Mouse (Mus musculus) kidney, postnatal 10 days (tissue): ENCODE data around the gene Krtap1-3.
"Not testable (repeated sequence)": the region's sequence is repeated elsewhere in the genome, so short reads cannot be mapped to it uniquely, and the experiment has no call there.

Experiments
- DNase-seq: peaks from one replicate; pipeline ENCODE4 v3.0.0; 2021; ENCODE audit warnings: mixed read lengths

Krtap1-3 gene

DNA sequence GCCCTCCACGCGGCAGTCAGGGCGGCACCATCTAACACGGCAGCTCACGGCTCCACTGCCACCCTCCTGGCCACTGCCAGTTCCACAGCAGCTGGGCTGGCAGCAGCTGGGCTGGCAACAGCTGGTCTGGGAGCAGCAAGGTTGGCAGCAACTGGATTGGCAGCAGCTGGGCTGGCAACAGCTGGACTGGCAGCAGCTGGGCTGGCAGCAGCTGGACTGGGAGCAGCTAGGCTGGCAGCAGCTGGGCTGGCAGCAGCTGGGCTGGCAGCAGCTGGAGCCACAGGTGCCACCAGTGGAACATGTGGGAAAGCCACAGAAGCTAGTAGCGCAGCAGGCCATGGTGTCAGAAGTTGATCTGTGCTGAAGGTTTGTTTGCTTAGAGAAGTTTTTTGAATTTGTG, at the start of gene Krtap1-3:
Gene Krtap1-3 (minus strand): TSS at position 359 of the 400 bp plus-strand sequence.
- no peak for DNase-seq

- DNase-seq: no peak
Observed at GRCm38 (mm10) chr11:99640926-99641325, 49.8 kb upstream of the Krtap1-3 start.

GRCm38 (mm10) chr11:99637086-99637485, 45.9 kb upstream of the Krtap1-3 start:
- no peak for DNase-seq

GRCm38 (mm10) chr11:99634653-99635134, 43.6 kb upstream of the Krtap1-3 start, which contains the start of gene Krtap4-2:
TSS of gene Krtap4-2 (minus strand) at chr11:99635084.
- no peak for DNase-seq

DNA sequence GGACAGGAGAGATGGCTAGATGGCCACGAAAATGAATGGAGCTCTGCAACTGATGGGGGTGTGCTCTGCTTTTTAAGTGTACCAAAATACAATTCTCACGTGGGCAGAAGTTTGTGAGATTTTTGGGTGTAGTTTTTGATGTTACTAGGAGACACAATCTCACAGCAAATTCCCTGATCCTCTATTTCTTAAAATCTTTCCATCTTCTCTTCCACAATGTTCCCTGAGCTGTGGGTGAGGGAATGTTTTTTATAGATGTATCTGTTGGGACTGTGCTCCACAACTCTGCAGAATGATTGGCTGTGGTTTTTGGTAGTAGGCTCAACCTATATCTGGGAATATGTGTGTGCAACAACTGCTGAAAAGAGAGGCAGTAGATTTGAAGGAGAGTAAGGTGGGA, 42.2 kb upstream of the Krtap1-3 start:
- no peak for DNase-seq

- DNase-seq: no peak
Observed at GRCm38 (mm10) chr11:99630890-99631289, 39.8 kb upstream of the Krtap1-3 start.

DNA sequence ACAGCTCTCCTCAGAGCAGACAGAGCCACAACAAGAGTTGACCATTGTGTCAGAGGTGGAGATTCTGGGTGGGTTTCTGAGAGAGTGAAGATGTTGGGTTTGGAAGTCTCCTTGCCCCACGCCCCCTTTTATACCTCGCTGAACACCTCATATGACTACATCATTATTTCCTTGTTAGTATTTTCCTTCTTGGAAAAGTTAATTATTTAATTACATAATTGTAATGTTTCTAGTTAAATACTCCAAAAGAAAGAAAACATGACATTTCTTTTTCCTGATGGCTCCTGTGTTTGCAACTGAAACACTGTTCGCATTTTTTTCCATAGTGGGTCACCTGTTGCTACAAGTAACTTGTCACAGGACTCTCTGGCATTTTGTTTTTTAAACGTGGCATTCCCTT, 37.0 kb upstream of the Krtap1-3 start, which contains the start of gene Krtap4-1:
Gene Krtap4-1 (minus strand): TSS at position 101 of the 400 bp plus-strand sequence.
- DNase-seq: no peak

DNA sequence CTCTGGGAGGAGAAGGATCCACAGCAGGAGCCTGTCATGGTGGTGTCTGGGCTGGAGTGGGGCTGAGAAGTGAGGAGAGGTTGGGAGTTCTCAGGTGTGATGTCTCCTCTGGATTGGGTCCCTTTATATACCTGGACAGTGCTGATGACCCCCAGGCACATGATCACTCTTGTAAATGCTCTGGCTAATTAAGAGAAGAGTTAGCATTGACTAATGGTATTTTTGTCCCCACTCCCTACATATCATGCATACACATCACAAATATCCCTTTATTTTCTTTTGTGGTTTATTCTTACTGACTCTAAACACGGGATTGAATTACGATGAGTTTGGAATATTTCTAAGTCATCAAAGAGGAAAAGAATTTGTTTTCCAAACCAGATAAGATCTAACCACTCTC, 29.2 kb upstream of the Krtap1-3 start, which contains the start of gene Gm11562:
Gene Gm11562 (minus strand): TSS at position 101 of the 400 bp plus-strand sequence.
- DNase-seq: no peak

DNA sequence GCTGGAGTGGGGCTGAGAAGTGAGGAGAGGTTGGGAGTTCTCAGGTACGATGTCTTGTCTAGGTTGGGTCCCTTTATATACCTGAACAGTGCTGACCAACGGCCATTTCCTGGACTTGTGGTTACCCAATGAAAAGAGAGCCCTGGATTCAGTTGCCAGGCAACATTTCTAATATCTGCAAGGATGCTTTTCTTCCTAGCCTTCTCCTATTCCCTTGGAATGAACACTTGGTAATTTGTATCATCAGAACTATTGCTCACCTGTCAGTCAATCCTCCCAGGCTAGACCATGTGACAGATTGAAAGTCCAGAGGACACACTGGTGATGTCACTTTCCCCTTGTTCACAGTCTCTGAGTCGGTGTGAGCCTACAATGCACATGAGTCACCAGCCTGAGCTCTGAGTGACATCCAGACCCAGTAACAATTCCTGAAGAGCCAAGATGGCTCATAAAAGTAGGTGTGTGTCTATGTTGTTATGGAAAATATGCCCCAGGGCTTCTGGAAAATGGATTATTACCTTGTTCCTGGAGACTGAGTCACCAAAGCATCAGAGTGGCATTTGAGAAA, 23.7 kb upstream of the Krtap1-3 start, which contains the start of gene Krtap2-4:
Gene Krtap2-4 (minus strand): TSS at position 51 of the 568 bp plus-strand sequence.
- DNase-seq: no peak

GRCm38 (mm10) chr11:99610089-99610488, 18.9 kb upstream of the Krtap1-3 start, which contains the start of gene Gm11937:
TSS of gene Gm11937 (minus strand) at chr11:99610189.
- not testable (repeated sequence) for DNase-seq

GRCm38 (mm10) chr11:99609126-99609525, 18.0 kb upstream of the Krtap1-3 start:
- DNase-seq: no peak

- not testable (repeated sequence) for DNase-seq
Observed at GRCm38 (mm10) chr11:99603208-99603607, 12.1 kb upstream of the Krtap1-3 start, which contains the start of gene Gm11938. TSS of gene Gm11938 (minus strand) at chr11:99603308.

DNA sequence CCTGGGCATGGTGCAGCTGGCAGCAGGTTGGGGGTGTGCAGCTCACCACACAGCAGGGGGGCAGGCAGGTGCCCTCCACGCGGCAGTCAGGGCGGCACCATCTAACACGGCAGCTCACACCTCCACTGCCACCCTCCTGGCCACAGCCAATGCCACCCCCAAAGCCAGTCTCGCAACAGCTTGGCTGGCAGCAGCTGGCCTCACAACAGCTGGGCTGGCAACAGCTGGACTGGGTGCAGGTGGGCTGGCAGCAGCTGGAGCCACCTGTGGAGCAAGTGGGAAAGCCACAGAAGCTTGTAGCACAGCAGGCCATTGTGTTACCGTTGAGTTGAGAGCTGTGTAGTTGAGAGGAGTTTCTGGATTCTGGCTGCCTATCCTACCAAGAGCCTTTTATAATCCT, 6.6 kb upstream of the Krtap1-3 start, which contains the start of gene Krtap9-3:
Gene Krtap9-3 (minus strand): TSS at position 364 of the 400 bp plus-strand sequence.
- DNase-seq: not testable (repeated sequence)

DNA sequence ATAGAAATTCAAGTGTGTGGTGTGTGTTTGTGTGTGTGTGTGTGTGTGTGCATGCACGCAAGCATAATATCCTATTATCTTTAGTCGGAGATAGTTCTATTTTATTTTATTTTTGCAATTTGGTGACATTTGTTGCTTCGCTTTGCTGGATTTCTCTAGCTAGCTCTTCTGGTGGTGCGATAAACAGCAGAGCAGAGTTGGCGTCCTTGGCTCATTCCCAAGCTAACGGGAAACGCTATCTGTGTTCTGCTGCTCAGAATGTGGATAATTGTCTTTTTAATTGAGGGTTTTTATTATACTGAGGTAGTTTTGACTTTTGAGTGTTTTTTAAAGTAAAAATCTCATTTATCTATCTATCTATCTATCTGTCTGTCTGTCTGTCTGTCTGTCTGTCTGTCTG, 6.0 kb downstream of the Krtap1-3 start:
- DNase-seq: no peak

- no peak for DNase-seq
Observed at GRCm38 (mm10) chr11:99583245-99583704, 7.9 kb downstream of the Krtap1-3 start, which contains the start of gene Krtap1-4. TSS of gene Krtap1-4 (minus strand) at chr11:99583654.

- no peak for DNase-seq
Observed at GRCm38 (mm10) chr11:99581564-99581963, 9.6 kb downstream of the Krtap1-3 start.

- no peak for DNase-seq
Observed at GRCm38 (mm10) chr11:99581051-99581450, 10.1 kb downstream of the Krtap1-3 start.

- DNase-seq: no peak
Observed at GRCm38 (mm10) chr11:99580636-99581035, 10.5 kb downstream of the Krtap1-3 start, which contains the start of gene Krtap1-5. TSS of gene Krtap1-5 (minus strand) at chr11:99581016.

DNA sequence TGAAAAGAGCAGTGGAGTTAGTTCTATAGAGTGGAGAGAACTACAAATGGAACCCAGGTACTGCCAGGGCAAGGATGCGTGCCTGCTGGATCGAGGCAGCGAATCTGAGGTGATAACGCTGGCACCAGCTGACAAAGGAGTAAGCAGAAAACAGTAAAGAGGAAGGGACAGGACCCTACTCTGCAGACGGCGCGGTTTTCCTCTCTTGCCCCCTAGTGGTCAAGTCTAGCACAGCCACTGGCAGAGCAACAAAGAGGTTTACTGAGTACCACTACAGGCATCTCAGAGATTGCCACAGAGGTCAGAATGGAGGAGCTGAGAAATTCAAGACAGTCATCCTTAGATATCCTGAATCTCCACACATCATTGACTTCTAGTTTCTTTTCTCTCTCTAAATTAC, 17.0 kb downstream of the Krtap1-3 start:
- peak; percentile 83 for DNase-seq

DNA sequence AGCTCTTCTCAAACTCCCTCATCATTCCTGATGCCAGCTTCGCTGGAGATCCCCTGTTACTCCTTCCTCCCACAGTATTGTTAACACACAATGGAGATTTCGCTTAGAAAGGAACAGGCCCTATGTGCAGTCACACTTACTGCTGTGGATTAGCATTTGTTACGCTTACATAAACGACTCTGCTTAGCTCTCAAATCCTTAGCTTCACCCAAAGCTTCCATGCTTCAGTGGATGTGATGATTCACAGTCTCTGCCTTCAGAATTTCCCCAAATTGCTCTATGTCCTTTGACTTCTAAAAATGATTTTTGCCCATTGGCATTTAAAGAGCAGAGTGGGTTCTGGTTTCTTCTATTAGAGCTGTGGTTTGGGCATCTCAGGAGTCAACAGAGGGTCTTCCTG, 18.0 kb downstream of the Krtap1-3 start:
- DNase-seq: no peak

DNA sequence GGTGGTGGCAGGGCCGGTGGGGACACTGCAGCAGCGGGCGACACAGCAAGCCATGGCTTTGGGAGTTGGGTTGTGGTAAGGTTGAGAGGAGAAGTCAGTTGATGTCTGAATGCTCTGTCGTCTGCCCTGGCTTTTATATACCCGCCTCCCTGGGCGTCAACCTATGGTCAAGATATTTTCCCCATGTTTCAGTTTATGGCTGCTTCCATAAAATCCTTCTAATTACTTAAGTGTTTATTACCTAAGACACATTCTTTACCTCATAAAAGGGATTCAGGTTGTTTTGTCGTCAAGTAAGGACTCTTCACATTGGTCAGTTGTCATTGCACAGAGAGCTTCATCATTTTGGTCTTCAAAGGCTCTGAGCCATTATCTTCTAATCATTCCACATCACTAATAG, 24.6 kb downstream of the Krtap1-3 start, which contains the start of gene Krtap3-1:
Gene Krtap3-1 (minus strand): TSS at position 101 of the 400 bp plus-strand sequence.
- DNase-seq: no peak

- no peak for DNase-seq
Observed at GRCm38 (mm10) chr11:99562580-99562979, 28.6 kb downstream of the Krtap1-3 start.

DNA sequence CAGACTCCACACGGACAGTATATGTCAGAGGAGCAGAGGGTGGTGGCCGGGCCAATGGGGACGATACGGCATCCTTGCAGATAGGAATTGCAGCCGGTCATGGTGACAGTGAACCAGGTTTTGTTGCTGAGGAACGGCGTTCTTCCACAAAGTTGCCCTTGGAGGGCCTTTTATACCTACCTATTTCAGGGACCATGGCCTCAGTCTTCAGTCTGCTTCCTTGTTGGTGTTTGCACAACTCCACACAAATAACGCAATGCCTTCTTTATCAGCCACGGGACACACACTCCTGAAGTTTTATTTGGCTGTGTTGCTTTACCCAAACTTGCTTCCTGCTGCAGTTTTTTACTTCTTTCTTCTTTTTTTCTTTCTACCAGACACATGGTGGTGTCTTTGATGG, 31.8 kb downstream of the Krtap1-3 start, which contains the start of gene Gm11939:
Gene Gm11939 (minus strand): TSS at position 101 of the 400 bp plus-strand sequence.
- no peak for DNase-seq
